Comparison of ENCODE assay signal across 9 mouse cellular contexts in the genomic region with DNA sequence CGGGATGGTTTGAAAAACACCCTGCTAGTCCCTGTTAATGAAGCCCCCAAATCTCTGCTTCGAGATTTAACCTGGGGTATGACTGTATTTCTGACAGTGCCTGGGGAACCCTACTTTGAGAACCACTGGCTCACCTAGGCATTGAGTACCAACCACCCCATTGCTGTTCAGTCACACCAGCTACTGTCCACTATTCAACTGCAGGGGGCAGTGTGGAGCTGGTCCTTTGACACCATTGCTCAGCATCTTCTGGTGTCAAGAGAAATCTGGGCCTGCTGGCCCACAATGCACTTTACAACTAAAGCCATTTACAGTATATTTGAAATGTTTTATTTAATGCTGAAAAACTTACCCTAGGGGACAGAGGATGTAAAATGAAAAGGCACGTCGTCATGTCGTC. TPM values are rescaled to one million over a fixed set of nuclear protein-coding genes. Genes with fewer than 3 reads are reported as not detected.
DNase-seq lines count a peak whose midpoint lies in the region; ATAC-seq and TF ChIP-seq lines count a peak whose summit lies in the region.
"Had no signal": no experiment of that assay in that cellular context is flagged by ENCODE, and none has a peak within 500 bp of the region (broad histone marks: within the 10 kb centered on the region; RNA-seq: fewer than 3 reads in every experiment).

No protein-coding gene starts in this region.

- H3K27ac ChIP-seq in kidney, embryonic 14.5 days (ENCODE audit: low read depth, low read length), result no peak overlapping the region
- H3K27ac ChIP-seq in spleen, adult 2 months (ENCODE audit: insufficient read depth, low read length), result no peak overlapping the region
- H3K27ac ChIP-seq: embryonic facial prominence, embryonic 13.5 days had no signal

- peak; percentile 60 for DNase-seq in kidney, adult 11 months
- DNase-seq in adrenal gland, adult 18-20 months (ENCODE audit: low spot score in 2 of 2), result peak; percentile 53 to 68
- peak; percentile 78 for DNase-seq in embryo, embryonic 11 days
- peak; percentile 67 to 84 for DNase-seq in heart, postnatal 10 days
- peak; percentile 45 for DNase-seq in layer of hippocampus, adult 9-10 months (ENCODE audit: low spot score)
- peak; percentile 67 for DNase-seq in lung, postnatal 25 days (ENCODE audit: low spot score)
- DNase-seq in spleen, adult 2 months (ENCODE audit: low read depth in 1 of 2, low spot score in 2 of 2), result peak; percentile 52 to 71

- no peak for ATAC-seq in kidney, embryonic 14.5 days (ENCODE audit: low FRiP score, low TSS enrichment)

- no peaks in the 10 kb centered on the region for H3K27me3 ChIP-seq in kidney, embryonic 14.5 days (ENCODE audit: control insufficient read depth, insufficient read depth, low read length)
- H3K27me3 ChIP-seq in spleen, adult 2 months (ENCODE audit: control insufficient read depth, insufficient read depth, low read length), result no peaks in the 10 kb centered on the region
- H3K27me3 ChIP-seq: embryonic facial prominence, embryonic 13.5 days had no signal

- no peak for TF ChIP-seq POLR2A in spleen, adult 2 months (IDR thresholded peaks at IDR 0.05; ENCODE audit: low read depth, low read length)

- intact Hi-C loops in heart, postnatal 10 days (cut with DNase I), result no loop called here

- H3K4me3 ChIP-seq in kidney, embryonic 14.5 days (ENCODE audit: low read length), result no peak overlapping the region
- no peak overlapping the region for H3K4me3 ChIP-seq in spleen, adult 2 months (ENCODE audit: extremely low read depth, insufficient read depth, insufficient read length)
- H3K4me3 ChIP-seq: embryonic facial prominence, embryonic 13.5 days had no signal

- no peak overlapping the region for H3K4me2 ChIP-seq in kidney, embryonic 14.5 days (replicated peaks; ENCODE audit: low read depth, low read length)
- H3K4me2 ChIP-seq: embryonic facial prominence, embryonic 13.5 days had no signal

- H3K4me1 ChIP-seq in kidney, embryonic 14.5 days (ENCODE audit: control insufficient read depth, insufficient read depth, low read length), result no peaks in the 10 kb centered on the region
- H3K4me1 ChIP-seq in spleen, adult 2 months (ENCODE audit: control insufficient read depth, insufficient read depth, insufficient read length), result peaks cover 11% of the 10 kb centered on the region
- H3K4me1 ChIP-seq: embryonic facial prominence, embryonic 13.5 days had no signal

- peaks cover 53% of the 10 kb centered on the region for H3K36me3 ChIP-seq in kidney, embryonic 14.5 days (ENCODE audit: control insufficient read depth, insufficient read depth, low read length)
- peaks cover 42% of the 10 kb centered on the region for H3K36me3 ChIP-seq in spleen, adult 2 months (ENCODE audit: control insufficient read depth, insufficient read depth, low read length)

- 92% methylated on average over 5 of the region's 5 CpGs for WGBS in kidney, embryonic 14.5 days
- 91% methylated on average over 5 of the region's 5 CpGs for WGBS in spleen, adult 2 months

- peak; percentile 63; the same call in 1 of the 2 replicates for TF ChIP-seq CTCF in spleen, adult 2 months (IDR thresholded peaks at IDR 0.05; ENCODE audit: extremely low read depth, insufficient read depth, insufficient read length, insufficient replicate concordance)

- no peaks in the 10 kb centered on the region for H3K9me3 ChIP-seq in kidney, embryonic 14.5 days (ENCODE audit: control insufficient read depth, low read length)
- H3K9me3 ChIP-seq: embryonic facial prominence, embryonic 13.5 days had no signal

- no peak overlapping the region for H3K9ac ChIP-seq in kidney, embryonic 14.5 days (ENCODE audit: low read depth, low read length)
- H3K9ac ChIP-seq: embryonic facial prominence, embryonic 13.5 days had no signal

RNA-seq across cellular contexts. Expression of gene Grpel1, which starts 9.5 kb away (rescaled TPM):
- polyA plus RNA-seq in kidney, embryonic 14.5 days (2014; fragmentation: Nextera tagmentation; extraction: Ambion mirVana), result 60.1 and 61.8 TPM in 2 replicates
- 10 to 100 TPM; 76.2 to 79.3 TPM for total RNA-seq in adrenal gland, adult 18-20 months (2021)
- total RNA-seq in heart, postnatal 10 days (2021), result 10 to 100 TPM; 60.6 to 62.4 TPM
- 5.4 and 6.4 TPM in 2 replicates for polyA plus RNA-seq in spleen, adult 2 months (2012; rRNA removed)

RNA-seq across cellular contexts. Expression of gene Tada2b, which starts 9.8 kb away (rescaled TPM):
- 3.4 and 3.8 TPM in 2 replicates for polyA plus RNA-seq in kidney, embryonic 14.5 days (2014; fragmentation: Nextera tagmentation; extraction: Ambion mirVana)
- 10 to 100 TPM; 35.0 to 39.6 TPM for total RNA-seq in adrenal gland, adult 18-20 months (2021)
- total RNA-seq in heart, postnatal 10 days (2021), result 10 to 100 TPM; 18.3 to 20.1 TPM
- 10.3 and 12.9 TPM in 2 replicates for polyA plus RNA-seq in spleen, adult 2 months (2012; rRNA removed)

RNA-seq across cellular contexts. Expression of gene Ccdc96, which starts 10.1 kb away (rescaled TPM):
- 0.17 and 0.58 TPM in 2 replicates for polyA plus RNA-seq in kidney, embryonic 14.5 days (2014; fragmentation: Nextera tagmentation; extraction: Ambion mirVana)
- total RNA-seq in adrenal gland, adult 18-20 months (2021), result under 1 TPM; 0.17 to 0.45 TPM
- total RNA-seq in heart, postnatal 10 days (2021), result under 1 TPM; 0.14 to 0.22 TPM
- polyA plus RNA-seq in spleen, adult 2 months (2012; rRNA removed), result 0.04 TPM in 1 of 2 replicates, not detected in the other
